Mouse (Mus musculus) brain, embryonic 14.5 days (tissue): ENCODE measurements around the gene Sprr2a1.
"Not testable (repeated sequence)": the region's sequence is repeated elsewhere in the genome, so short reads cannot be mapped to it uniquely, and the experiment has no call there.

ENCODE experiments used
- CTCF ChIP-seq: fragments of 200-500 bp; IDR thresholded peaks from 2 replicates; pipeline ENCODE4 v1.5.1; 2012; ENCODE audit warnings: inconsistent platforms, mild to moderate bottlenecking, moderate library complexity, borderline replicate concordance; ENCODE audit not compliant: insufficient read depth, insufficient read length; ENCODE audit errors: extremely low read depth
- POLR2A ChIP-seq: fragments of 200-500 bp; IDR thresholded peaks from 2 replicates; pipeline ENCODE4 v1.6.1; 2012; ENCODE audit warnings: mild to moderate bottlenecking, inconsistent platforms, borderline replicate concordance; ENCODE audit not compliant: poor library complexity, insufficient read depth, insufficient read length, severe bottlenecking; ENCODE audit errors: extremely low read depth

GRCm38 (mm10) chr3:92250450-92250849 is 34.9 kb downstream of the Sprr2a1 start:
- TF ChIP-seq CTCF, POLR2A: not testable (repeated sequence)
